Comparison of ENCODE assay signal across 2 mouse cellular contexts in the genomic region with DNA sequence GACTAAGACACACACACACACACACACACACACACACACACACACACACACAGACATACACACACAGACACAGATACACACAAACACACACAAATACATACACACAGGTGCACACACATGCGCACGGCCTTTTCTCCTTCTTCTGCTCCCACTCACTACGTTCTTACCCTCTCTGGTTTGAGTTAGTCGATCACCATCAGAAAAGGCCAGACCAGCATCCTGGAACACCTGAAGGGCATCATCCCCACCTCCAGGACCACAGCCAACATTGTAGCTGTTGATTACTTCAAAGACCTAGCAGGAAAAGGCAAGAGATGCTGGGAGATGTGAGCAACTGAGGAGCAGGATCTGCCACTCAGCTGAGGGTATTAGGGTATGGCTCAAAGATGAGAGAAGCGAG. TPM values are rescaled to one million over a fixed set of nuclear protein-coding genes. Genes with fewer than 3 reads are reported as not detected.
"Had no signal": no experiment of that assay in that cellular context is flagged by ENCODE, and none has a peak within 500 bp of the region (broad histone marks: within the 10 kb centered on the region; RNA-seq: fewer than 3 reads in every experiment).

No protein-coding gene starts in this region.

RNA-seq across cellular contexts. Expression of a gene that starts 6.2 kb away (rescaled TPM):
- polyA plus RNA-seq: neural tube, embryonic 13.5 days; neural tube, embryonic 14.5 days had no signal
